Mouse (Mus musculus) neural tube, embryonic 10.5 days (tissue): ENCODE measurements at regions not wholly inside any gene's neighbourhood (a gene's known extent, or its start where the extent isn't known, plus 50 kb on each side); places are given as distances from the start of the nearest gene placed in this dataset.

Source experiments
- DNase-seq: peaks from one replicate; pipeline ENCODE4 v3.0.0-alpha.2; 2017; ENCODE audit warnings: low spot score; ENCODE audit errors: extremely low spot score

GRCm38 (mm10) chr7:67429008-67429873 lies 56.6 kb upstream of the Mef2a start:
- DNase-seq, result no peak

GRCm38 (mm10) chr7:67428388-67428787 lies 55.7 kb upstream of the Mef2a start:
- DNase-seq, result no peak

GRCm38 (mm10) chr7:67426076-67426475 lies 53.4 kb upstream of the Mef2a start:
- no peak for DNase-seq

GRCm38 (mm10) chr7:67425581-67425980 lies 52.9 kb upstream of the Mef2a start:
- no peak for DNase-seq

GRCm38 (mm10) chr7:67424810-67425485 lies 52.3 kb upstream of the Mef2a start:
- no peak for DNase-seq
